Mouse (Mus musculus) spleen, adult 2 months (tissue): ENCODE measurements around the gene Zfp239.

Source experiments
- CTCF ChIP-seq: fragments of 200-500 bp; IDR thresholded peaks from 2 replicates; pipeline ENCODE4 v1.5.1; 2011; ENCODE audit warnings: mild to moderate bottlenecking, inconsistent platforms; ENCODE audit not compliant: insufficient read depth, insufficient read length, insufficient replicate concordance; ENCODE audit errors: extremely low read depth
- POLR2A ChIP-seq: fragments of 200-500 bp; IDR thresholded peaks from 2 replicates; pipeline ENCODE4 v1.6.1; 2011; ENCODE audit warnings: low read depth, low read length, inconsistent platforms

DNA sequence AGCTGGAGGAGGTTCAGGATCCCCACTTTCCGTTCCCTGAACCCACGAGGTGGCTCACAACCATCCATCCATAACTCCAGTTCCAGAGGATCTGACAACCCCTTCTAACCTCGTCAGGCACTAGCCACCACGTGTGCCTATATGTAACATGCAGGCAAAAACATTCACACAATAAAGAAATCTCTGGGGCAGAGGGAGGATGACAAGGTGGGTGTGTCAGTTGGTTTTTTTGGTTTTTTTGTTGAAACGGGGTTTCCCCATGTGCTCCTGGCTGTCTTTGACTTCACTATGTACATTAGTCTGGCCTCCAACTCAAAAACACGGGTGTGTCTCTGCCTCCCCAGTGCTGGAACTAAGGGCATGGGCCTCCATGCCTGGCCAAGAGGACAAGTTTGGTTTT is 28.4 kb downstream of the Zfp239 start:
- TF ChIP-seq CTCF, result no peak
- no peak for TF ChIP-seq POLR2A
